Mouse (Mus musculus) c-Kit-positive CD71-positive TER-119-negative erythroid progenitor cells, embryonic 14.5 days (primary cell): ENCODE results near the gene Slc9a3.

Experiments
- DNase-seq: peaks from one replicate; pipeline ENCODE4 v3.0.0-alpha.2; 2013; ENCODE audit warnings: low read depth

The Slc9a3 gene

GRCm38 (mm10) chr13:74145983-74146622 is 24.8 kb downstream of the Slc9a3 start:
- DNase-seq: no peak

GRCm38 (mm10) chr13:74147327-74147726 is 26.1 kb downstream of the Slc9a3 start:
- DNase-seq: peak; percentile 40

GRCm38 (mm10) chr13:74166348-74167056 is 45.2 kb downstream of the Slc9a3 start:
- peak; percentile 55 for DNase-seq

- no peak for DNase-seq
Measured at GRCm38 (mm10) chr13:74167057-74167413, 45.8 kb downstream of the Slc9a3 start.

- DNase-seq: no peak
Measured at GRCm38 (mm10) chr13:74167492-74167891, 46.2 kb downstream of the Slc9a3 start.

- DNase-seq: no peak
Measured at GRCm38 (mm10) chr13:74169446-74170164, 48.3 kb downstream of the Slc9a3 start.

GRCm38 (mm10) chr13:74172036-74172435 is 50.8 kb downstream of the Slc9a3 start:
- DNase-seq: no peak

- DNase-seq: no peak
Measured at GRCm38 (mm10) chr13:74183011-74183695, 61.9 kb downstream of the Slc9a3 start.

GRCm38 (mm10) chr13:74192613-74193012 is 71.4 kb downstream of the Slc9a3 start:
- DNase-seq: peak; percentile 21

- no peak for DNase-seq
Measured at GRCm38 (mm10) chr13:74196451-74196850, 75.2 kb downstream of the Slc9a3 start.

GRCm38 (mm10) chr13:74208317-74208985 is 87.2 kb downstream of the Slc9a3 start, which contains the start of gene Exoc3:
Exoc3 (minus strand) TSS chr13:74208732.
- peak; percentile 85 for DNase-seq

- no peak for DNase-seq
Measured at GRCm38 (mm10) chr13:74208986-74209345, 87.7 kb downstream of the Slc9a3 start.

GRCm38 (mm10) chr13:74218441-74218840 is 97.2 kb downstream of the Slc9a3 start:
- no peak for DNase-seq
